Mouse (Mus musculus) hindbrain, postnatal 0 days (tissue): ENCODE results near the gene Tprgl. TPM values are rescaled to one million over a fixed set of nuclear protein-coding genes. Genes with fewer than 3 reads are reported as not detected.

Experiments used
- ATAC-seq: fragments of 200-750 bp; cut with Nextera tagmentation; 2 replicates; pipeline ENCODE4 v1.8.0; 2017; ENCODE audit warnings: mild to moderate bottlenecking, moderate TSS enrichment, moderate library complexity
- DNase-seq: peaks from one replicate; pipeline ENCODE4 v3.0.0-alpha.2; 2015; ENCODE audit warnings: low spot score
- H3K27ac ChIP-seq: fragments of 300-500 bp; sonication (generic); 2 replicates; pipeline ENCODE4 v1.5.1; 2014; ENCODE audit warnings: mild to moderate bottlenecking
- H3K27me3 ChIP-seq: fragments of 300-500 bp; sonication (generic); 2 replicates; pipeline ENCODE4 v1.6.1; 2014; ENCODE audit warnings: low read length, mixed read lengths; ENCODE audit not compliant: insufficient read depth
- H3K36me3 ChIP-seq: fragments of 300-500 bp; sonication (generic); 2 replicates; pipeline ENCODE4 v1.6.1; 2014; ENCODE audit warnings: low read length, mixed read lengths; ENCODE audit not compliant: insufficient read depth
- H3K4me1 ChIP-seq: fragments of 300-500 bp; sonication (generic); 2 replicates; pipeline ENCODE4 v1.6.1; 2014; ENCODE audit warnings: antibody characterized with exemption, low read length, mixed read lengths; ENCODE audit not compliant: insufficient read depth
- H3K4me2 ChIP-seq: fragments of 300-500 bp; sonication (generic); 2 replicates; pipeline ENCODE4 v1.6.1; 2014; ENCODE audit warnings: low read depth, mild to moderate bottlenecking, low read length, moderate library complexity, mixed read lengths
- H3K4me3 ChIP-seq: fragments of 300-500 bp; sonication (generic); 2 replicates; pipeline ENCODE4 v1.5.1; 2014; ENCODE audit warnings: low read length
- H3K9ac ChIP-seq: fragments of 300-500 bp; sonication (generic); replicated peaks from 2 replicates; pipeline ENCODE4 v1.6.1; 2014; ENCODE audit warnings: mild to moderate bottlenecking, low read length, moderate library complexity, mixed read lengths
- H3K9me3 ChIP-seq: fragments of 300-500 bp; sonication (generic); 2 replicates; pipeline ENCODE4 v1.6.1; 2016; ENCODE audit warnings: low read length, mixed read lengths
- CTCF ChIP-seq: IDR thresholded peaks from 2 replicates; pipeline ENCODE4 v1.5.1; 2016; ENCODE audit warnings: antibody characterized with exemption, control low read depth, low read depth
- WGBS: fragments of 180-500 bp; shearing (Covaris S2); extraction: QIAGEN DNeasy Blood & Tissue Kit; methylation state at CpG from one replicate; pipeline ENCODE4 v1.1.7; 2014; 5-methylcytosine and 5-hydroxymethylcytosine counted together
- polyA plus RNA-seq: library from polyadenylated mRNA; unstranded; fragments of >200 nt; fragmentation: Nextera tagmentation; extraction: Ambion mirVana; gene quantifications from 2 replicates; pipeline ENCODE4 v1.2.1, GENCODE M21; 2015
- total RNA-seq: library from RNA; depleted of rRNA; stranded (reverse); fragments of >200 nt; gene quantifications from 2 replicates; pipeline ENCODE4 v1.2.3, GENCODE M21; 2014; rRNA removed

The Tprgl gene
- total RNA-seq: 212 and 220 TPM in 2 replicates
- 228 and 239 TPM in 2 replicates for polyA plus RNA-seq

GRCm38 (mm10) chr4:154160538-154161390, at the start of gene Tprgl:
Tprgl (minus strand) TSS chr4:154160666.
- peak; percentile 97 for ATAC-seq
- H3K4me2 ChIP-seq: peak within 1 kb of the TSS; percentile 93
- peaks cover 12% of the 10 kb centered on the region for H3K4me1 ChIP-seq
- peak; percentile 98 for DNase-seq
- H3K9ac ChIP-seq: peak within 1 kb of the TSS; percentile 78
- under 1% methylated on average over 70 of the region's 75 CpGs for WGBS
- TF ChIP-seq CTCF: no peak
- no peaks in the 10 kb centered on the region for H3K27me3 ChIP-seq
- H3K36me3 ChIP-seq: peaks cover 28% of the 10 kb centered on the region; the same call in 1 of the 2 replicates
- no peaks in the 10 kb centered on the region for H3K9me3 ChIP-seq
- peak within 1 kb of the TSS; percentile 71 for H3K4me3 ChIP-seq
- H3K27ac ChIP-seq: peak within 1 kb of the TSS; percentile 81

- no peaks in the 10 kb centered on the region for H3K9me3 ChIP-seq
- no peak overlapping the region for H3K4me2 ChIP-seq
- no peak overlapping the region for H3K4me3 ChIP-seq
- H3K9ac ChIP-seq: no peak overlapping the region
- no peak for DNase-seq
- H3K4me1 ChIP-seq: 0 out of 2 replicates have a peak, but pooled peaks cover 1% of the 10 kb centered on the region
- H3K27me3 ChIP-seq: no peaks in the 10 kb centered on the region
- WGBS: 26% methylated on average over 3 of the region's 3 CpGs
- ATAC-seq: no peak
- H3K27ac ChIP-seq: no peak overlapping the region
- no peak for TF ChIP-seq CTCF
- no peaks in the 10 kb centered on the region for H3K36me3 ChIP-seq
These were observed 49.4 kb upstream of the Tprgl start for GRCm38 (mm10) chr4:154209825-154210224.

DNA sequence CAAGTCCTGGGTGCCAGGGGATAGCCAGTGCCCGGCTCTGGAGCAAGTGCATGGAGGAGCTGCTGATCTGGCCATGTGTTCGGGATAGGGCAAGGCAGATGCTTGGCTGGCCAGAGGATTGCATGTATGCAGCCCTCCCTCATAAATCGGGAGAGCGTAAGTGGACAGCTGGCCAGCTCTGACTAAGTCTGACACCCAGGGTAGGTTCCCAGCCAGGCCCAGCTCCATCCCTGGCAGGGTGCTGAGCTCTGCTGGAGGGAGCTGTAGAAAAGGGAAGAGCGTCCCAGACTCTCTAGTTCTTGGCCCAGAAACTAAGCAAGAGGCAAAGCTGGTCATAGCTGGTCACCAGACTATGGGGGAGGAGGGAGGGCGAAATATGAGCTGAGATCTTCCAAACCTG, 48.6 kb upstream of the Tprgl start:
- ATAC-seq (no peak), DNase-seq (no peak)
- Histone ChIP-seq H3K27me3 (no peaks in the 10 kb centered on the region), H3K4me2 (no peak overlapping the region), H3K4me3 (no peak overlapping the region), H3K36me3 (no peaks in the 10 kb centered on the region), H3K4me1 (0 out of 2 replicates have a peak, but pooled peaks cover 4% of the 10 kb centered on the region), H3K9me3 (no peaks in the 10 kb centered on the region), H3K9ac (no peak overlapping the region), H3K27ac (no peak overlapping the region)
- no peak for TF ChIP-seq CTCF
- WGBS: 64% methylated on average over 6 of the region's 6 CpGs

DNA sequence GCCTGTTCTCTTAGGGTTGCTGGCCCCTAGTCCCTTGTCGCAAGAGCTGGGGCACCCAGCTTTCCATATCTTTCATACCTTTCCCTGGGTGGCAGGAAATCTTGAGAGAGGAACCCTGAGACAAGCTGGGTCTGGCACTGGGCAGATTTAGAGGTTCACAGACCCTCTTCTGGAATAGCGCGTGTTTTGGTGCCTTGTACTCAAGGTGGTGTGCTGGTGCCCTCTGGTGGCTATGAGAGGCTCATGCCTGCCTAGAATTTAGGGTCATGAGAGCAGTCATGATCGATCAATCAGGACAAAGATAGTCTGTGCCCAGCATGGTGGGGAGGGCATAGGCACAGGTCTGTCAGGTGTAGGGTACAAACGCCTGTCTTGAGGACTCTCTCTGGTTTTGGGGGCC, 46.8 kb upstream of the Tprgl start:
- peak; percentile 90 for DNase-seq
- no peak overlapping the region for H3K4me2 ChIP-seq
- ATAC-seq: peak; percentile 61; the same call in 1 of the 2 replicates
- H3K36me3 ChIP-seq: no peaks in the 10 kb centered on the region
- H3K27ac ChIP-seq: no peak overlapping the region
- H3K27me3 ChIP-seq: no peaks in the 10 kb centered on the region
- no peak overlapping the region for H3K4me3 ChIP-seq
- 10% methylated on average over 5 of the region's 5 CpGs for WGBS
- peak; percentile 99 for TF ChIP-seq CTCF
- no peak overlapping the region for H3K9ac ChIP-seq
- 0 out of 2 replicates have a peak, but pooled peaks cover 4% of the 10 kb centered on the region for H3K4me1 ChIP-seq
- no peaks in the 10 kb centered on the region for H3K9me3 ChIP-seq

GRCm38 (mm10) chr4:154205392-154205791, 44.9 kb upstream of the Tprgl start:
- DNase-seq (no peak), ATAC-seq (no peak)
- Histone ChIP-seq H3K4me2 (no peak overlapping the region), H3K4me1 (0 out of 2 replicates have a peak, but pooled peaks cover 4% of the 10 kb centered on the region), H3K36me3 (no peaks in the 10 kb centered on the region), H3K9me3 (no peaks in the 10 kb centered on the region), H3K27ac (no peak overlapping the region), H3K27me3 (no peaks in the 10 kb centered on the region), H3K4me3 (no peak overlapping the region), H3K9ac (no peak overlapping the region)
- 63% methylated on average over 5 of the region's 5 CpGs for WGBS
- TF ChIP-seq CTCF: no peak

DNA sequence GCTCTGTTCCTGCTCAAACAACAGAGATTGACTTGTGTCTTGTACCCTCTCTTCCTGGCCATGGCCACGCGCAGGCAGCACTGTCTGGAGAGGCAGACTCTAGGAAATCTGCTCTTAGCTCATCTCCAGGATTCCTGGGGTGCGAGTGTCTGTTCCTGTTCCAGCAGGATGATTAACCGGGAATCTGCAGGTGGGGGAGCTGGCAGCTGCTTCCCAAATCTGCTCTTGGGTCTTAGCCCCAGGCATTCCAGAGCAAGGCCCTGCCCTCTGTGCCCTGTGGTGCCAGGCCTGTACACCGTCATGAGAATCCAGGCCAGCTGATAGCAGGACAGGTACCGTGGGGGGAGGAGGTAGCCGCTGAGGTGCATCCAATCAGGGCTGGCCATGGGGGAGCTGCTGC, 44.1 kb upstream of the Tprgl start:
- 71% methylated on average over 7 of the region's 7 CpGs for WGBS
- Histone ChIP-seq H3K9me3 (no peaks in the 10 kb centered on the region), H3K27ac (no peak overlapping the region), H3K36me3 (no peaks in the 10 kb centered on the region), H3K4me1 (0 out of 2 replicates have a peak, but pooled peaks cover 4% of the 10 kb centered on the region), H3K27me3 (no peaks in the 10 kb centered on the region), H3K4me3 (no peak overlapping the region), H3K4me2 (no peak overlapping the region), H3K9ac (no peak overlapping the region)
- ATAC-seq: no peak
- peak; percentile 21 for DNase-seq
- no peak for TF ChIP-seq CTCF

DNA sequence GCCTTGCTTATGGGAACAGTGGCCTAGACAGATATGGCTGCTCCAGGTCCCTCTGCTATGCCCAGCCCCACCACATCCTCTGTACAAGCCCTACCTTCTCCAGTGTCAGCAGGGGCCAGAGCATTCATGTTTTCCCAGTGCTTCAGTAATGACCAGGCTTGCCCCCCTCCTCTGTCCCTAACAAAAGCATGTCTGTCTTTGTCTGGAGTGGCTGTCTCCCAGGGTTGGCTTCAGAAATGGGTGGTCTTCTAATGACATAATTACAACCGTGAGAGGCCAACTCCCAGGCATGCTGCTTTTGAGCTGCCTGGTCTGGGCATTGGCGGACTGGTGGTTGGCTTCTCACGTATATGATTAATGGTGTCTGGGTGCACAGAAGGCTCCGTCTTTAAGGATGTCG, 41.0 kb upstream of the Tprgl start:
- no peak overlapping the region for H3K4me3 ChIP-seq
- no peak overlapping the region for H3K9ac ChIP-seq
- H3K4me1 ChIP-seq: 0 out of 2 replicates have a peak, but pooled peaks cover 10% of the 10 kb centered on the region
- 59% methylated on average over 5 of the region's 5 CpGs for WGBS
- no peak for TF ChIP-seq CTCF
- H3K36me3 ChIP-seq: no peaks in the 10 kb centered on the region
- DNase-seq (no peak), ATAC-seq (no peak)
- H3K4me2 ChIP-seq: no peak overlapping the region
- H3K27me3 ChIP-seq: no peaks in the 10 kb centered on the region
- no peak overlapping the region for H3K27ac ChIP-seq
- no peaks in the 10 kb centered on the region for H3K9me3 ChIP-seq
